Mouse (Mus musculus): ENCODE measurements around the gene Ccdc8. TPM values are rescaled to one million over a fixed set of nuclear protein-coding genes. Genes with fewer than 3 reads are reported as not detected.

Ccdc8 gene
- polyA plus RNA-seq, 1 experiment from 2014 or later, result 7.0 TPM

DNA sequence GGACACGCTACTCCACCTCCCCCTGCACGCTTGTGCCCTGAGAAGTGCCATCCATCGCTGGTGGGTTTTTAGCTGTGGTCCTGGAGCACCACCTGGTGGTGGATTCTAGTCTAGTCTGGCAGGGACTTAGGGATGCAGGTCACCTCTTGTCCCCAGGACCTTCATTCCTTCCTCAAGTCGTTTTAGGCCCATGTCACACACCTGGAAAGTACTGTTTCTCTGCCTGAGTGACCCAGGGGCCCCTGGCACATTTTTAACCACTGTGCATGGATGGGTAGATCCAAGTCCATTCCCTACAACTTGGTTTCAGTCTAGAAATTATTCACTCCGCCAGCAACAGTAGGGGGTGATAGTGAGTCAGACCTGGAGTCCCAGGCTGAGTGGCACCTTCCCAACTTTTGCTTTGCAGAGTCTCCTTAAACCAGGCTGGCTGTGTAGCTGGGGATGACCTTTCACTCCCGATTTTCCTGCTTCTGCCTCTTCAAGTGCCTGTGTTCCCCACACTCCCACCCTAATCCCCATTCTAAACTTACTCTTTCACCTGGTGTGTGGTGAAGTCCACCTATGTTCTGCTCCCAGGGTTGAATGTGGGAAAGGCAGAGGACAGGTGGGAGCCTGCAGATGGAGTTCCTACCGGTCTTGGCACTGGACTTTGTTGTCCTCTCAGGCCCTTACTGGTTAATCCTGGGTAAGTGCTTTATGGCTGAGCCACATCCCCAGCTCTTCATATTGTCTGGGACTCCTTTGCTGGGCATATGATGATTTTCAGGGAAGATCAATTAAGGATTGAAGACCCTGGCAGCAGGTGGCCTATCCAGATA lies 10.1 kb downstream of the Ccdc8 start:
- no peak overlapping the region for H3K9ac ChIP-seq (replicated peaks)
- no peaks in the 10 kb centered on the region for H3K27me3 ChIP-seq
- H3K4me3 ChIP-seq, result no peak overlapping the region
- H3K9me3 ChIP-seq, result no peaks in the 10 kb centered on the region
- peaks cover 35% of the 10 kb centered on the region for H3K36me3 ChIP-seq
- peaks cover 5% of the 10 kb centered on the region for H3K4me1 ChIP-seq
- no peak overlapping the region for H3K4me2 ChIP-seq (replicated peaks)
- H3K27ac ChIP-seq (replicated peaks), result 0 out of 2 replicates have a peak overlapping the region, but pooled peaks have one; percentile 17
- WGBS, result 13% methylated on average over 7 of the region's 7 CpGs
- peak; percentile 67 for ATAC-seq (replicated peaks)

DNA sequence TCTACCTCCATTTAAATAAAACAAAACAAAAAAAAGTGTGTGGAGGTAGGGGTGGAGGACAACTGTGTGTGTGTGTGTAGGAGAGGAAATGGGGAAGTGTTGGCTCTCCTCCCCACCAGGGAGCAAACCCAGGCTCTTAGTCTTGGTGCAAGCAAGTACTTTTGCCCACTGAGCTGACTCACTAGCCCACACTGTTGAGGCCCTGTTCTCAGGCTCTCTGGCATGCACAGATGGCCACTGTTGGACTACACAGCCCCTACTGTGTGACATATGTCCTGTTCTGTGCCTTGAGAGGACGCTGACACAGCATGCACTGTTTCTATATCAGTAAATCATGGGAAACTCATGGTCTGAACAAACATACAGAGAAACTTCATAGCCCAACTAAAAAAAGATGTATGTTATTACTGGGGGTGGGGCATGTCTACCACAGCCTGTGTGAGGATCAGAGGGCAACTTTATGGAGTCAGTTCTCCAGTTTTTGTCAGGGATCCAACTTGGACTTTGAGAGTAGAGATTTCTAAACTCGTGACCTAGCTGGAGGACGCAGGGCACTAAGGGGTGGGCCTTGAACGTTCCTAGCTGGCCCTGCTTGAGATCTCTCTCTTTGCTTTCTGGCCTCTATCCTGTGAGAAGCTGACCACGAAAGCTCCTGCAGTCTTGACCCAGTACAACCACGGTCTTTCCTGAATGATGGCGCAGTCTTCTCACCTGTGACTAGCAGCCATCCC lies 10.9 kb downstream of the Ccdc8 start:
- Histone ChIP-seq H3K27me3 (no peaks in the 10 kb centered on the region), H3K9me3 (no peaks in the 10 kb centered on the region), H3K36me3 (peaks cover 43% of the 10 kb centered on the region), H3K4me1 (peaks cover 5% of the 10 kb centered on the region), H3K4me2 (replicated peaks) (no peak overlapping the region), H3K9ac (replicated peaks) (no peak overlapping the region), H3K27ac (replicated peaks) (0 out of 2 replicates have a peak overlapping the region, but pooled peaks have one; percentile 17), H3K4me3 (no peak overlapping the region)
- no peak for ATAC-seq (replicated peaks)
- 87% methylated on average over 7 of the region's 7 CpGs for WGBS

- Histone ChIP-seq H3K4me1 (no peaks in the 10 kb centered on the region; the same call in 1 of the 2 replicates), H3K36me3 (peaks cover 54% of the 10 kb centered on the region)
Measured at GRCm38 (mm10) chr7:17004716-17005115, 12.2 kb downstream of the Ccdc8 start.

DNA sequence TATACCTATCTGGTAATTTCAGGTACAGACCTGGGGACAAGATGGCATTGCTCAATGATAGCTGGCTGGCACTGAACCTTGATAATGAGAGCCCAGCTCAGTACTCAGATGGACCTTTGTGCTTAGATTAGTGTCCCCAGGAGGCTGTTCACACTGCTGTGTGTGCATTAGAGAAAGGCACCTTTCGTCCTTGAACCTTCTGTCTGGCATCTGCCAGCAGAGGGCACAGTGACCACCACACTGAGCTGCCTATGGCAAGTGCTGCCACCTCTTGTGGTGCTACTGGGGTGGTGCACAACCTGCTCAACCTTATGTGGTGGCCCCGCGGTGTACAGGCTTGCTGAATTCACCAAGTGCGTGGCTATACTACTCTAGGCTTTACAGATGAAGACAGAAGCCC lies 14.8 kb downstream of the Ccdc8 start:
- Histone ChIP-seq H3K4me1 (no peaks in the 10 kb centered on the region), H3K9ac (replicated peaks) (no peak overlapping the region), H3K4me3 (no peak overlapping the region), H3K27ac (replicated peaks) (no peak overlapping the region), H3K36me3 (peaks cover 75% of the 10 kb centered on the region), H3K9me3 (no peaks in the 10 kb centered on the region), H3K4me2 (replicated peaks) (no peak overlapping the region), H3K27me3 (no peaks in the 10 kb centered on the region)
- WGBS, result 83% methylated on average over 4 of the region's 4 CpGs
- ATAC-seq (replicated peaks), result no peak

More at GRCm38 (mm10) chr7:17004716-17005115, 12.2 kb downstream of the Ccdc8 start:
- H3K27ac ChIP-seq (replicated peaks), result no peak overlapping the region
- no peak overlapping the region for H3K4me2 ChIP-seq (replicated peaks)
- ATAC-seq (replicated peaks), result no peak
- H3K4me3 ChIP-seq, result no peak overlapping the region
- no peaks in the 10 kb centered on the region for H3K9me3 ChIP-seq
- H3K9ac ChIP-seq (replicated peaks), result no peak overlapping the region
- no peaks in the 10 kb centered on the region for H3K27me3 ChIP-seq
- WGBS, result 82% methylated on average over 7 of the region's 7 CpGs

DNA sequence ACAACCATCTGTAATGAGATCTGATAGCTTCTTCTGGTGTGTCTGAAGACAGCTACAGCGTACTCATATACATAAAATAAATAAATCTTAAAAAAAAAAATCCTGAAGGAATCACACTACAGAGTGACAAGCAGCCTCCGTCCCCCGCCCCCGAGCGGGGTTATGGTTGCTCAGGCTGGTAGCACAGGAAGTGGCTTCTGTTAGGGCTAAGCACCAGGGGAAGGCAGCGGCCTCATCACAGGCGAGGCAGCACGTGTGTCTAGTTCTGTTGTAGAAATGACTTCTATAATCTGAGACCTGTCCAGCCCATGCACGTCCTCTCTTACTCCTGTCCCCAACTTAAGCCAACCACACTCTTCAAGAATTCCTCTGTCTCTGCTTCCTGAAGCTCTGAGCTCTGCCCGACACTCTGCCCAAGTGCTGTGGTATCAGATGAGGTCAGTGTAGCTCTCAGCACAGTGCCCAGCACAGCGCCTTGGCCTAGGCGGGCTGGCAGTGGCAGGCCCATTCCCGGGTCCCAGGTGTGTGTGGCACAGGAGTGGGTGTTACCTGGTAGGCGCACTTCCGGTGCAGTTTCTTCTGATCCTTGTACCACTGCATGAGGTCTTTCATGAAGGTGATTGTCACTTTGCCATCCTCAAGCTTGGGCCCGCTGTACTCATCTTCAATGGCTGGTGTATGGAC lies 17.0 kb downstream of the Ccdc8 start:
- WGBS, result 92% methylated on average over 16 of the region's 16 CpGs
- Histone ChIP-seq H3K36me3 (peaks cover 90% of the 10 kb centered on the region), H3K4me2 (replicated peaks) (no peak overlapping the region), H3K9ac (replicated peaks) (no peak overlapping the region), H3K4me3 (no peak overlapping the region), H3K27ac (replicated peaks) (no peak overlapping the region), H3K4me1 (no peaks in the 10 kb centered on the region), H3K27me3 (no peaks in the 10 kb centered on the region), H3K9me3 (no peaks in the 10 kb centered on the region)
- ATAC-seq (replicated peaks), result no peak

- no peak overlapping the region for H3K4me3 ChIP-seq
- H3K9ac ChIP-seq (replicated peaks), result no peak overlapping the region
- no peak overlapping the region for H3K4me2 ChIP-seq (replicated peaks)
- H3K9me3 ChIP-seq, result no peaks in the 10 kb centered on the region
- no peak overlapping the region for H3K27ac ChIP-seq (replicated peaks)
- WGBS, result 90% methylated on average over 5 of the region's 5 CpGs
- no peak for ATAC-seq (replicated peaks)
- H3K36me3 ChIP-seq, result peaks cover 90% of the 10 kb centered on the region
- no peaks in the 10 kb centered on the region for H3K4me1 ChIP-seq
- H3K27me3 ChIP-seq, result no peaks in the 10 kb centered on the region
Measured at GRCm38 (mm10) chr7:17010010-17010347, 17.5 kb downstream of the Ccdc8 start.

GRCm38 (mm10) chr7:17011909-17012590 lies 19.5 kb downstream of the Ccdc8 start:
- H3K4me2 ChIP-seq (replicated peaks), result no peak overlapping the region
- WGBS, result 92% methylated on average over 7 of the region's 7 CpGs
- H3K4me1 ChIP-seq, result peaks cover 12% of the 10 kb centered on the region
- no peak overlapping the region for H3K9ac ChIP-seq (replicated peaks)
- no peak for ATAC-seq (replicated peaks)
- H3K9me3 ChIP-seq, result no peaks in the 10 kb centered on the region
- H3K27me3 ChIP-seq, result no peaks in the 10 kb centered on the region
- H3K36me3 ChIP-seq, result peaks cover 77% of the 10 kb centered on the region
- no peak overlapping the region for H3K4me3 ChIP-seq
- H3K27ac ChIP-seq (replicated peaks), result no peak overlapping the region

DNA sequence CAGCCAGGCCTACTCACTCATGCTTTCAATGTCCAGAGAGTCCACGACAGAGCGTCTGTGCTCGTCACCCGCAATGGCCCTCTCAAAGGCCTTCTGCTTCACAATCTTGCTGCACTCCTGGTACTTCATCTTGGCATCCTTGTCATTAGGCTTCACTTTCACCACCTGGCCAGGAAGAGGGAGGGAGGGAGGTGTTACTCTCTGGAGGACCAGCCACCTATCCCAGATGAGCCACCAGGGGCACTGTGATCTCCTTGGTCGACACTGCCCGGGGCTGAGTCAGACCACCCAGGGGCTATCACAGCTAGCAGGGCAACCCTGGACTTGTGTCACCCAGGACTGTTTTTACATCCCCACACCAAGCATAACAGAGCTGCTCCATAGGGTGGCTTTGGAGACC lies 22.9 kb downstream of the Ccdc8 start:
- Histone ChIP-seq H3K4me2 (replicated peaks) (no peak overlapping the region), H3K4me3 (no peak overlapping the region), H3K9ac (replicated peaks) (no peak overlapping the region), H3K9me3 (no peaks in the 10 kb centered on the region), H3K27me3 (no peaks in the 10 kb centered on the region), H3K4me1 (peaks cover 22% of the 10 kb centered on the region), H3K36me3 (peaks cover 57% of the 10 kb centered on the region), H3K27ac (replicated peaks) (no peak overlapping the region)
- 83% methylated on average over 6 of the region's 6 CpGs for WGBS
- ATAC-seq (replicated peaks), result no peak

- H3K9ac ChIP-seq (replicated peaks), result no peak overlapping the region
- no peaks in the 10 kb centered on the region for H3K27me3 ChIP-seq
- no peak overlapping the region for H3K4me3 ChIP-seq
- peak; percentile 94 for ATAC-seq (replicated peaks)
- no peaks in the 10 kb centered on the region for H3K9me3 ChIP-seq
- H3K36me3 ChIP-seq, result peaks cover 62% of the 10 kb centered on the region
- peak overlapping the region; percentile 66 for H3K27ac ChIP-seq (replicated peaks)
- peaks cover 22% of the 10 kb centered on the region for H3K4me1 ChIP-seq
- H3K4me2 ChIP-seq (replicated peaks), result no peak overlapping the region
- 26% methylated on average over 1 of the region's 1 CpGs for WGBS
Measured at GRCm38 (mm10) chr7:17017036-17017435, 24.5 kb downstream of the Ccdc8 start.

DNA sequence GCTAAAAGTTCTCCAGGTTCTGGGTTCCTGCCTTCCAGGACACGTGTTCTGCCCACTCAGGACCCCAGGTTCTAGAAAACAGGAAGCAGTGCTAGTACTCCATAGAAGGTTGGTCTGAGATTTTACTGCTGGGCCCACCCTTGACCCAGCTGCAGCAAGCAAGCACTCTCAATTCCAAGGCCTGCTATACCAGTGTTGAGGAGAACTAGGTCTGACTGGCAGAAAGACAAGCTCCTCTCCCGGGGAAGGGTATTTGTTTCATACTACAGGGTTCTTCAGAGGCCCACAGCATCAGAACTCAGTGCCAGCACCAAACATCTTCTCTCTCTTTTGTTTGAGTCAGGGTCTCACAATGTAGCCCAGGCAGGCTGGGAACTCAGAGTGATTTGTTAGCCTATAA lies 25.4 kb downstream of the Ccdc8 start:
- no peak overlapping the region for H3K4me2 ChIP-seq (replicated peaks)
- H3K27me3 ChIP-seq, result no peaks in the 10 kb centered on the region
- H3K27ac ChIP-seq (replicated peaks), result peak overlapping the region; percentile 66; the same call in 1 of the 2 replicates
- no peak for ATAC-seq (replicated peaks)
- no peak overlapping the region for H3K4me3 ChIP-seq
- H3K9me3 ChIP-seq, result no peaks in the 10 kb centered on the region
- 84% methylated on average over 2 of the region's 2 CpGs for WGBS
- H3K9ac ChIP-seq (replicated peaks), result no peak overlapping the region
- H3K36me3 ChIP-seq, result peaks cover 62% of the 10 kb centered on the region
- H3K4me1 ChIP-seq, result peaks cover 22% of the 10 kb centered on the region

GRCm38 (mm10) chr7:17019426-17020166 lies 27.1 kb downstream of the Ccdc8 start:
- 87% methylated on average over 7 of the region's 7 CpGs for WGBS

More at GRCm38 (mm10) chr7:17019426-17020166, 27.1 kb downstream of the Ccdc8 start:
- Histone ChIP-seq H3K27ac (replicated peaks) (no peak overlapping the region), H3K36me3 (peaks cover 50% of the 10 kb centered on the region), H3K4me2 (replicated peaks) (no peak overlapping the region), H3K4me1 (peaks cover 26% of the 10 kb centered on the region), H3K4me3 (no peak overlapping the region), H3K9ac (replicated peaks) (no peak overlapping the region), H3K27me3 (no peaks in the 10 kb centered on the region), H3K9me3 (no peaks in the 10 kb centered on the region)
- no peak for ATAC-seq (replicated peaks)
